Mouse (Mus musculus): Measurements from ENCODE around the gene Pknox2. TPM values are rescaled to one million over a fixed set of nuclear protein-coding genes. Genes with fewer than 3 reads are reported as not detected.
A peak's percentile ranks its signal among the peaks of the same experiment; 100 is the strongest.

Gene Pknox2
- polyA plus RNA-seq, 1 experiment from 2014 or later, result 11.2 TPM

DNA sequence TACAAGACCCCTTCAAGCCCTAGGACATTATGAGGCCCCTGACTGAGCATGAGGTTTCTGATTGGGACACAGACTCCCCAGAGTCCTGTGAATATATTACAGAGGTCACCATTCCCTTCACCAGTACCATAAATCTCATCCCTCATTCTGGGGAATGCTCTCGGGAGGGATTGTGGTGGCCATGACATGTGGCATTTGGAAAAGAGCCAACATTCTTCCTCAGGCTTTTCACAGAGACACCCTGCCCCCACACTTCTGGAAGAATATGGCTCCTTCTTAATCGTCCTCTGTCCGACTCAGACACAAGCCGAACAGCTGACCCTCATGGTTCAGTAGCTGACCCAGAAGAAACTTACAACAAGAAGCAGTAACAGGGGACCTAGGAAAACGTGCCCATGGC, 139.1 kb downstream of the Pknox2 start:
- 13% methylated on average over 5 of the region's 5 CpGs for WGBS
- Histone ChIP-seq H3K4me3 (replicated peaks) (no peak overlapping the region), H3K4me1 (peaks cover 30% of the 10 kb centered on the region), H3K27ac (peak overlapping the region; percentile 5; the same call in 1 of the 2 replicates), H3K4me2 (no peak overlapping the region), H3K27me3 (no peaks in the 10 kb centered on the region), H3K9ac (no peak overlapping the region), H3K36me3 (no peaks in the 10 kb centered on the region), H3K9me3 (replicated peaks) (no peaks in the 10 kb centered on the region)
- ATAC-seq (replicated peaks; ENCODE audit: low FRiP score), result peak; percentile 69

DNA sequence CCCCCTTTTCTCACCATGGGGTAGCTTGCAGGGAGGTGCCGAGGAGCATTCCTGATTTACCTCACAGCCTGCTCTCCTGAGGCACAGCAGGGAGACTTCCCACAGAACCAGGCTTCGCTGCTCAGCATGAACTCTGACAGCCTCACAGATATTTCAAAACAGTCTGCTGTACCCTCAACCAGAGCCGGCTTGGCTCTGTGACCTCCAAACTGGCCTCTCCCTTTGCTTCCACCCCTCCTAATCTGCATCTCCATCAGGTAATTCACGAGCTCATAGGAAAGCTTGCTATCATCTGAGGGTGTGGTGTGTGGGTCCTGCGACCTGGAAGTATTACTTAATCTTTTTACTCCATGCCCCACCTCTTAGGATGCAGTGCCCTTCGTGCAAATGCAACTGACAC, 142.5 kb downstream of the Pknox2 start:
- H3K4me3 ChIP-seq (replicated peaks), result no peak overlapping the region
- H3K4me1 ChIP-seq, result peaks cover 22% of the 10 kb centered on the region
- H3K9me3 ChIP-seq (replicated peaks), result no peaks in the 10 kb centered on the region
- WGBS, result 44% methylated on average over 6 of the region's 6 CpGs
- H3K9ac ChIP-seq, result no peak overlapping the region
- H3K27ac ChIP-seq, result no peak overlapping the region
- no peaks in the 10 kb centered on the region for H3K27me3 ChIP-seq
- H3K4me2 ChIP-seq, result no peak overlapping the region
- no peaks in the 10 kb centered on the region for H3K36me3 ChIP-seq
- no peak for ATAC-seq (replicated peaks; ENCODE audit: low FRiP score)

DNA sequence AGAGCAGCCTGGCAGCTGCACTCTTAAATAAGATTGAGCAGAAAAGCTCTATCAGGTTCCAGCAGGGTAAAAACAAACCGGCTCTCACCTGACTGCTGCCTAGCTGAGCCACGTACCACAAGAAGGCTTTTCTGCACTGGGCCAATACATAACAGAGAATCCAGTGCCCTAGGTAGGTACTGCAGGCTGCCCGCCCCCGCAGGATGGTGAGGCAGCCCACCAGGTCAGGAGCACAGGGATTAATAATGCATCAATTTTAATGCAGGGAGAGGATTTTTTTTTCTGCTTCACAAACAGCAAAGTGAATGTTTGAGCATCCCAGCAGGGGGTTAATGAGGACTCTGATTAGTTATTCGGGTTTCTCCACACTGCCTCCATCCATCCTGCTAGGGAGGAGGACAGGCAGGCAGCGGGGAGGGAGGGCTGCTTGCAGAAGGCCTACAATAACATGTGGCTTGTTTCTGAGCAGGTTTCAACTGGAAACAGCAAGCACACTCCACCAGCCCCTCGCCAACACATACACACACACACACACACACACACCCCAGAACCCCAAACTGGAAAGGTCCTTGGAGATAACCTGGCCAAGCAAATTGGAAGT, 145.2 kb downstream of the Pknox2 start:
- Histone ChIP-seq H3K27me3 (no peaks in the 10 kb centered on the region), H3K36me3 (no peaks in the 10 kb centered on the region), H3K4me2 (no peak overlapping the region), H3K27ac (no peak overlapping the region), H3K4me3 (replicated peaks) (no peak overlapping the region), H3K4me1 (peaks cover 9% of the 10 kb centered on the region; the same call in 1 of the 2 replicates), H3K9ac (no peak overlapping the region), H3K9me3 (replicated peaks) (no peaks in the 10 kb centered on the region)
- ATAC-seq (replicated peaks; ENCODE audit: low FRiP score), result no peak
- WGBS, result 48% methylated on average over 7 of the region's 7 CpGs

DNA sequence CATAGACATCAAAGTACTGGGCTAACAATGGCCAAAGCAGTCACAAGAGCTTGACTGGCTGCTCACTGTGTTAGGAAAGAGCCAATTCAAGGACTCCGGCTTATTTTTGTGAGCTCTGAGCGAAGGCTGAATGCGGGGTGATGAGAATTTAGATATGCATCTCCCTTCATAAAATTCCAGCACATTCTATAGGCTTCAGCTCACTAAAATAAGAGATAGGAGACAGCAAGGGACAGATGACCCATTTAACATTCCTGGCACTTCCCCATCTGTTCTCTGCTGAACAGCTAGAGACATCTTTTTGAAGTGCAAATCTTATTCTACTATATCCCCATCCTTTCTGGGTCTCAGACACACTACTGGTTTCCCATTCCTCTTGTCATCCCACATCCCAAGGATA, 147.8 kb downstream of the Pknox2 start:
- Histone ChIP-seq H3K4me1 (peaks cover 9% of the 10 kb centered on the region; the same call in 1 of the 2 replicates), H3K27ac (no peak overlapping the region), H3K4me2 (no peak overlapping the region), H3K9me3 (replicated peaks) (no peaks in the 10 kb centered on the region), H3K27me3 (no peaks in the 10 kb centered on the region), H3K9ac (no peak overlapping the region), H3K4me3 (replicated peaks) (no peak overlapping the region), H3K36me3 (0 out of 2 replicates have a peak, but pooled peaks cover 2% of the 10 kb centered on the region)
- no peak for ATAC-seq (replicated peaks; ENCODE audit: low FRiP score)
- WGBS, result 94% methylated on average over 3 of the region's 3 CpGs

DNA sequence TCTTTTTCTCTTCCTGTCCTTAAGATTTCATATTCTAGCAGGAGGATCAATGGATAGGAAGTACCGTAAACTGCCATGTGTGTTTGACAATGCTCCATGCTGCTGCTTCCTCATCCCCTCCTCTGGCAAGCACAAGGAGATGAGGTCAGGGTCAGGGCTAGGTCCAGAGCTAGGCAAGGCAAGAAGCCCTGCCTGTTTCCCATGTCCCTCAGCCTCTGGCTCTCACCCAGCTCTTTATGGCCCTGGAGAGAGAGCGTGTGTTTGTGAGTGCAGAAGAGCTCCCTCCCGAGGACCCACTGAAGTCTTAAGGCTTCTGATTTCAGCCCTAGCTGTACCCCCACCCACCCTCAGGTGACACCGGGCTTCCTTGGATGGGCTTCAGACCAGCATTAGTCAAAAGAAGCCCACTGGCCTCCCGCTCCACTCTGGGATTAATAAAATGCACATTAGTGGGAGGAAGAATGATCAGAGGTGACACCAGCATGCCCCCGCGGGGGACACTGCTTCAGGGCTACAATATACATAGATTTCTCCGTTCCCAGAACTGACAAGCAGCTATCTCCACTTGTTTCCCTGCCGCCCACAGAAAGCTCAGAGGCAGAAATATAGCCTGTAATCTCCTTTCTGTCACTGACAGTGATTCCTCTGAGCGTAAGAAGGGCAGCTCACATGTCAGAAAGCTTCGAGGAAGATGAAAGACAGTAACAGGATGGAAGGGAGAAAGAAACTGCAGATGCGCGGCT, 156.4 kb downstream of the Pknox2 start:
- Histone ChIP-seq H3K9me3 (replicated peaks) (no peaks in the 10 kb centered on the region), H3K4me3 (replicated peaks) (no peak overlapping the region), H3K27ac (no peak overlapping the region), H3K4me1 (peaks cover 9% of the 10 kb centered on the region), H3K4me2 (no peak overlapping the region), H3K36me3 (0 out of 2 replicates have a peak, but pooled peaks cover 2% of the 10 kb centered on the region), H3K9ac (no peak overlapping the region), H3K27me3 (no peaks in the 10 kb centered on the region; the same call in 1 of the 2 replicates)
- WGBS, result 40% methylated on average over 13 of the region's 13 CpGs
- no peak for ATAC-seq (replicated peaks; ENCODE audit: low FRiP score)

DNA sequence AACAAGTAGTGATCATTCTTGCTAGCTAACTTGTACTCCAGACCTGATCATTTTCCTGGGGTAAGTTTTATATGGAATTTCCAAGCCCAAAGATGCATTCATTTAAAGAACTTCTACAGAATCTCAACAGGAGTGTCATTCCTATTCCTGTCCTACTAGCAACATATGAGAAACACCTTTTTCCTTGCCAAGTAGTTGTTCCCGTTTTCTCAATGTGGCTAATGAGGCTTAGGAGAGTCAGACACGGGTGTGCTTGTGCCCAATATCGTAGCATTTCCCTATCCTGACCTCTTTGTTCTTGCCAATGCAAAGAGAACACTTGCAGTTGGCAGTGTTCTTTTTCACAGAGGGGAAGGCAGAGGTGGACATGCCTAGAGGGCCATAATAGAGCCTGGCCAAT, 157.2 kb downstream of the Pknox2 start:
- ATAC-seq (replicated peaks; ENCODE audit: low FRiP score), result no peak
- no peaks in the 10 kb centered on the region for H3K36me3 ChIP-seq
- no peak overlapping the region for H3K4me3 ChIP-seq (replicated peaks)
- 86% methylated on average over 3 of the region's 3 CpGs for WGBS
- no peak overlapping the region for H3K27ac ChIP-seq
- no peaks in the 10 kb centered on the region for H3K9me3 ChIP-seq (replicated peaks)
- peaks cover 9% of the 10 kb centered on the region for H3K4me1 ChIP-seq
- no peak overlapping the region for H3K4me2 ChIP-seq
- no peaks in the 10 kb centered on the region; the same call in 1 of the 2 replicates for H3K27me3 ChIP-seq
- no peak overlapping the region for H3K9ac ChIP-seq

DNA sequence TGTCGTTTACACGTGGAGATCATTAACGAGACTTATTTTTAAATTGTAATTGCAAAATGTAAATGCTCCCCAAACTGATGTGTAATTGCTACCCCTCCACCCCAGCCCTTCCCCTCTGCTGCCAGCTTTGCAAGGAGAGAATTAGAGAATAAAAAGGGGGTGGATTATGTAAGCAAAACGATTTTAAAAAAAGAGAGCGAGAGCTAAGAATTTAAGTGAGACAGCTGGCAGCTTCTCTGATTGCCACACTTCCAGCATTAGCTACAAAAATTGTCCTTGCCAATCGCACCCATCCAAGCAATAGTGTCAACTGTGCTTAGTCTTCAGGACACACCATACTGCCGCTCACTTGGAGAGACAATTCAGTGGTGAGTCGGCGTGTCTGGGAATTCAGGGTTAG, 162.0 kb downstream of the Pknox2 start:
- no peak overlapping the region for H3K27ac ChIP-seq
- no peaks in the 10 kb centered on the region for H3K27me3 ChIP-seq
- no peaks in the 10 kb centered on the region for H3K4me1 ChIP-seq
- H3K9ac ChIP-seq, result no peak overlapping the region
- no peaks in the 10 kb centered on the region for H3K9me3 ChIP-seq (replicated peaks)
- no peak overlapping the region for H3K4me3 ChIP-seq (replicated peaks)
- 89% methylated on average over 9 of the region's 9 CpGs for WGBS
- no peak overlapping the region for H3K4me2 ChIP-seq
- no peaks in the 10 kb centered on the region for H3K36me3 ChIP-seq
- ATAC-seq (replicated peaks; ENCODE audit: low FRiP score), result no peak

DNA sequence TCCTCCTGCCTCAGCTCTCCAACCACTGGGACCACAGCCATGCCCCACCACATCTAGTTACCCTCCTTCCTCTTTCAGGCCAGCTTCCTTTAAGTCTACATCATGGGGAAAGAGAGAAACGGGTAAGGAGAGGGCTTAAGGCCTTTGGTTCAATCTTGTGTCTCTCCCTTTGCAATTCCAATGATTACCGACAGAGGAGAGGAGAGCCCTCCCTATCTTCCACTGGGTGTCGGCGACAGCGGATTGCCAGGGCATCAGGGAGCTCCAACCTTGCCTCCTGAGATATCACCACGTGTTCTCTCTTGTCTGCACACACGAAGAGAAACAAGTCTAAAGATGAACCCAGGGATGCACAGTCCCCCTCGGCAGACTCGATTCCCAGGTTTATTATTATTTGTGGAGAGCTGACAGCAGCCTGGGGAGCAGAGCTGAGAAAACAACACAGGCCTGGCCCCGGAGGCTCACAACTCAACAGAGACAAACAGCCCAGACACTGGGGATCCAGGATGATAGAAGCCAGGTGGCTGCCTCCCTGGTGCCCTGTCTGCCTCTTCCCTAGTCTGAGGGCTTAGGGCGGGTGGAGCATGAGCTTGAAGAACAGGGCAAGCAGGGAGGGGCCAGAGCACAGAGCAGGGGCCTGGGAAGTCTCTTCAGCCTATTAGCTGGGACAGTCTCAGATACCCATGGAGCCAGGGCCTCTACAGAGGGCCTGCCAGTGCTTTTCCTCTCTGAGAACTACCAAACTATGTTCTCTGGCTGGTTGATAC, 170.4 kb downstream of the Pknox2 start:
- Histone ChIP-seq H3K9ac (no peak overlapping the region), H3K27ac (no peak overlapping the region), H3K27me3 (no peaks in the 10 kb centered on the region), H3K4me3 (replicated peaks) (no peak overlapping the region), H3K36me3 (no peaks in the 10 kb centered on the region), H3K4me1 (peaks cover 28% of the 10 kb centered on the region), H3K4me2 (no peak overlapping the region), H3K9me3 (replicated peaks) (no peaks in the 10 kb centered on the region)
- WGBS, result 37% methylated on average over 11 of the region's 11 CpGs
- no peak; the same call in 1 of the 2 replicates for ATAC-seq (replicated peaks; ENCODE audit: low FRiP score)

DNA sequence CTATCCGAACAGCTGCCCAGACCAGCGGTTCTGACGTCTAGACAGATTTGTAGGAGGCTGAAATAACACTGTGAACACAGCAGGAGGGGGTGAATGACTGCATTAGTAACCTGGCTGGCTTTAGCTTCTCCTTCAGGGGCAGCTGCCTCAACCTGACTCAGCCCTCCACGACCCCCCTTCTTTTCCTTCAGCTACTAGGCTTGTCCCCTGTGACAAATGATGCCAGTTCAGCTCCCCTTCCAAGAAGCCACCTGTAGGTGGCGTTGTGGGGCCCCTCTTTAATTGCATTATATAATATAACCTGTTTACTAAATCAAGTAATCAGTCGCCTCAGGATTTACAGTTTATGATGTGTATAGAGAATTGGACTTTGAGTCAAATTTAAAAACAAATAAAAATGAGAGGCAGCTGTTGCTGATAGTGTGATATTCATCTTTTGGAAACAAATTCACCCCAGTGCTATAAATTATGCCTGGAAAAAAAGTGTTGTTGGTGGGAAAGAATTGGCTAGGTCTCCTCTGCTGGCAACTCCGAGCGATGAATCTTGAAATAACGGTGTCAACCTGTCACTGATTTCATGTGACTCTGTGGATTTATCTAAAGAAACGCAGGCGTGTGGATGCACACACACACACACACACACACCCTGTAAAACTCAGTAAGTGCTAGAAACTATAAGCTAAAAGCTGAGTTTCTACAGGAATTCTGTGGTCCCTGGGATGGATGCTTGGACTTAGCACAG, 173.6 kb downstream of the Pknox2 start:
- H3K4me2 ChIP-seq, result no peak overlapping the region
- H3K27ac ChIP-seq, result no peak overlapping the region
- H3K9ac ChIP-seq, result no peak overlapping the region
- no peaks in the 10 kb centered on the region for H3K9me3 ChIP-seq (replicated peaks)
- WGBS, result 37% methylated on average over 11 of the region's 11 CpGs
- peaks cover 31% of the 10 kb centered on the region for H3K4me1 ChIP-seq
- ATAC-seq (replicated peaks; ENCODE audit: low FRiP score), result no peak
- H3K4me3 ChIP-seq (replicated peaks), result no peak overlapping the region
- H3K27me3 ChIP-seq, result no peaks in the 10 kb centered on the region
- H3K36me3 ChIP-seq, result no peaks in the 10 kb centered on the region

DNA sequence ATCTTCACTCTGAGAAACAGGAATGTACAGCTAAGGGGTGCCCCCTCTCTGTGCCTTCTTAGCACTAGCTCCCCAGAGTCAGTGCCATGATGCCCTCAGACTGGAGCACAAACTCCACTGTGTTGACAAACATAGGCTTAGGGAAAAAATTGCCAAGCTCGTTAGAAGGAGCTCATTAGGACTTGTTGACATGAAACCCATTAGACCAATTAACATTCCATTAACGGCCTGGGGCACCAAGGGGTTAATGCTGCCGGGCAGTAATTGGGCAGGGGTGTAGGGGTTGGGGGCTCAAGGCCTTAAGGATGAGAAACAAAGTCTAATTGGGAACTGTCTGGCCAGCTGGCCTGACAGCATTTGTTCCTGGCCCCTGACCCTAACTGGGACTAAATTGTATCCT, 175.1 kb downstream of the Pknox2 start:
- ATAC-seq (replicated peaks; ENCODE audit: low FRiP score), result no peak
- H3K4me3 ChIP-seq (replicated peaks), result no peak overlapping the region

DNA sequence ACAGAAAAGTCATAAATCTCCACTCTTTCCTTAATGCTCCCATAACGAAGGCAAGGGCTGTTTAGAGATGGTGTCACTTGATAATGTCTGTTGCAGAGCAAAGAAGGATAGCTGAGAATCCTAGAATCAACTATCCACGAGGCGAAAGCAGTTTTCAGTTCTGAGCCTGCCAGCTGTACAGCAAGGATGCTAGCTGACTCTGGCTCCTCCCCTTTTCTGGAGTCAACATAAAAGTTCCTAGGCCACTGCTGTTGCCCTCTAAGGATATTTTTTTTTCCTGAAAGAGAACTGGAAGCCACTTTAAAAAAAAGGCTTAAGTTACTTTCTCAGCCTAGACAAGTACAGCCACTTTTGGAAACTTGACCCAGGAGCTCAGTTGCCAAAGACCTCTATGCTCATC, 176.1 kb downstream of the Pknox2 start:
- Histone ChIP-seq H3K36me3 (no peaks in the 10 kb centered on the region), H3K4me1 (peaks cover 25% of the 10 kb centered on the region), H3K27ac (no peak overlapping the region), H3K4me2 (peak overlapping the region; percentile 14; the same call in 1 of the 2 replicates), H3K9me3 (replicated peaks) (no peaks in the 10 kb centered on the region), H3K27me3 (no peaks in the 10 kb centered on the region), H3K9ac (no peak overlapping the region), H3K4me3 (replicated peaks) (no peak overlapping the region)
- ATAC-seq (replicated peaks; ENCODE audit: low FRiP score), result no peak
- 4% methylated on average over 3 of the region's 3 CpGs for WGBS

More for the DNA sequence above, 175.1 kb downstream of the Pknox2 start:
- Histone ChIP-seq H3K4me2 (no peak overlapping the region), H3K27ac (no peak overlapping the region), H3K9me3 (replicated peaks) (no peaks in the 10 kb centered on the region), H3K36me3 (no peaks in the 10 kb centered on the region), H3K9ac (no peak overlapping the region), H3K4me1 (peaks cover 28% of the 10 kb centered on the region), H3K27me3 (no peaks in the 10 kb centered on the region)
- 23% methylated on average over 3 of the region's 3 CpGs for WGBS

Data from kidney, embryonic 15.5 days (tissue).